ENCODE assay signal across 22 mouse cellular contexts in the genomic region with DNA sequence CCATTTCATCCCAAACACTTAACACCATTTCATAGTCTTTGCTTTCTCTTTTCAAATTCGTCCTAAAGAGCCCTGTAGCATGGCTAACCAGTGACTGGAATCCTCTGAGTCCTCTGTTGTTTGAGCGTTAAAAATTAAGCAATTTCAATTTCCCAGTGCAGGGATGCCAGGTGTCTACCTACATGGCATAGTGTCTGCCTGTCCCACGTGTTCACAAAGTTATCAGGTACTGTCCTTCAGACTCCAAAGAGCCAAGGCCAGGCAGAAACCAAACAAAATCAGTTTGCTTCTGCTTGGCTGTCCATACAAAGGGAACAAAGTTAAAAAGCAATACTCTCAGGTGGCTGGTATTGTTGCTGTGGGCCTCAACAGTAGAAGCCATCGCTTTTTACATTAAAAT.
DNase-seq lines count a peak whose midpoint lies in the region; ATAC-seq and TF ChIP-seq lines count a peak whose summit lies in the region.
"Had no signal": no experiment of that assay in that cellular context is flagged by ENCODE, and none has a peak within 500 bp of the region (broad histone marks: within the 10 kb centered on the region; RNA-seq: fewer than 3 reads in every experiment).

No protein-coding gene starts in this region.

- no peaks in the 10 kb centered on the region for H3K36me3 ChIP-seq in liver, adult 2 months (ENCODE audit: control insufficient read depth, insufficient read depth, low read length)
- H3K36me3 ChIP-seq in liver, embryonic 15.5 days (replicated peaks), result no peaks in the 10 kb centered on the region
- H3K36me3 ChIP-seq in liver, embryonic 11.5 days (ENCODE audit: control insufficient read depth, insufficient read depth, low read length), result no peaks in the 10 kb centered on the region
- no peaks in the 10 kb centered on the region for H3K36me3 ChIP-seq in liver, embryonic 16.5 days (ENCODE audit: control insufficient read depth, insufficient read depth)
- H3K36me3 ChIP-seq in liver, embryonic 12.5 days, result no peaks in the 10 kb centered on the region
- H3K36me3 ChIP-seq in liver, postnatal 0 days (replicated peaks; ENCODE audit: insufficient read depth, low read length), result no peaks in the 10 kb centered on the region
- H3K36me3 ChIP-seq: G1E had no signal

- H3K79me2 ChIP-seq in liver, adult 2 months (ENCODE audit: control insufficient read depth, insufficient read depth, low read length), result no peaks in the 10 kb centered on the region

- no peak for TF ChIP-seq POLR2A in liver, adult 2 months (IDR thresholded peaks at IDR 0.05; ENCODE audit: extremely low read depth, insufficient read depth, low read length)

- H3K9me3 ChIP-seq in liver, embryonic 15.5 days (replicated peaks), result no peaks in the 10 kb centered on the region
- H3K9me3 ChIP-seq in liver, embryonic 11.5 days (ENCODE audit: control insufficient read depth, low read length), result no peaks in the 10 kb centered on the region
- H3K9me3 ChIP-seq in liver, embryonic 16.5 days (replicated peaks; ENCODE audit: control insufficient read depth, low read length), result no peaks in the 10 kb centered on the region
- no peaks in the 10 kb centered on the region for H3K9me3 ChIP-seq in liver, embryonic 12.5 days (replicated peaks)
- no peaks in the 10 kb centered on the region for H3K9me3 ChIP-seq in liver, postnatal 0 days (ENCODE audit: low read length)
- H3K9me3 ChIP-seq: G1E had no signal

- peak; percentile 77 for DNase-seq in liver, adult 2 months (ENCODE audit: extremely low read depth, low read depth, low spot score)
- no peak for DNase-seq in liver
- no peak for DNase-seq in liver, embryonic 11.5 days (ENCODE audit: low spot score)
- no peak for DNase-seq in liver, postnatal 0 days
- no peak for DNase-seq in layer of hippocampus, postnatal 25 days (ENCODE audit: extremely low spot score in 1 of 2, low spot score in 1 of 2)
- DNase-seq: adrenal gland, adult 2 months; adrenal gland, adult 8-10 months; adrenal gland, postnatal 10 days; adrenal gland, postnatal 14 days; adrenal gland, postnatal 25 days; adrenal gland, postnatal 36 days; B cell, adult 2 months; cerebellum, adult 11 months; cerebellum, adult 11-12 months had no signal

- no peaks in the 10 kb centered on the region; the same call in 1 of the 2 replicates for H3K4me1 ChIP-seq in liver, adult 2 months (ENCODE audit: control insufficient read depth, insufficient read depth, low read length)
- H3K4me1 ChIP-seq in liver, embryonic 15.5 days (replicated peaks), result no peaks in the 10 kb centered on the region
- H3K4me1 ChIP-seq in liver, embryonic 11.5 days (replicated peaks; ENCODE audit: control insufficient read depth, insufficient read depth, low read length), result no peaks in the 10 kb centered on the region
- H3K4me1 ChIP-seq in liver, embryonic 16.5 days (ENCODE audit: control insufficient read depth, low read depth, low read length), result no peaks in the 10 kb centered on the region
- no peaks in the 10 kb centered on the region for H3K4me1 ChIP-seq in liver, embryonic 12.5 days
- no peaks in the 10 kb centered on the region for H3K4me1 ChIP-seq in liver, postnatal 0 days (ENCODE audit: insufficient read depth)

- no peak overlapping the region for H3K27ac ChIP-seq in liver, adult 2 months (replicated peaks; ENCODE audit: insufficient read depth, low read depth, low read length)
- no peak overlapping the region for H3K27ac ChIP-seq in liver, embryonic 15.5 days (replicated peaks)
- H3K27ac ChIP-seq in liver, embryonic 11.5 days (ENCODE audit: low read depth, low read length), result no peak overlapping the region
- no peak overlapping the region for H3K27ac ChIP-seq in liver, embryonic 16.5 days (ENCODE audit: low read length)
- no peak overlapping the region for H3K27ac ChIP-seq in liver, embryonic 12.5 days
- H3K27ac ChIP-seq in liver, postnatal 0 days (ENCODE audit: low read depth), result no peak overlapping the region

- no peaks in the 10 kb centered on the region for H3K27me3 ChIP-seq in liver, adult 2 months (ENCODE audit: control insufficient read depth, insufficient read depth, low read length)
- H3K27me3 ChIP-seq in liver, embryonic 15.5 days, result 0 out of 2 replicates have a peak, but pooled peaks cover 3% of the 10 kb centered on the region
- no peaks in the 10 kb centered on the region for H3K27me3 ChIP-seq in liver, embryonic 11.5 days (replicated peaks; ENCODE audit: control insufficient read depth, insufficient read depth, low read length)
- no peaks in the 10 kb centered on the region for H3K27me3 ChIP-seq in liver, embryonic 16.5 days (ENCODE audit: control insufficient read depth, insufficient read depth, low read depth, low read length)
- H3K27me3 ChIP-seq in liver, embryonic 12.5 days (replicated peaks), result no peaks in the 10 kb centered on the region; the same call in 1 of the 2 replicates
- H3K27me3 ChIP-seq in liver, postnatal 0 days (ENCODE audit: insufficient read depth, low read length), result no peaks in the 10 kb centered on the region
- H3K27me3 ChIP-seq: CH12.LX, Patski had no signal

- H3K9ac ChIP-seq in liver, adult 2 months (ENCODE audit: low read depth, low read length), result no peak overlapping the region
- no peak overlapping the region for H3K9ac ChIP-seq in liver, embryonic 15.5 days
- H3K9ac ChIP-seq in liver, embryonic 11.5 days (ENCODE audit: low read depth, low read length), result no peak overlapping the region
- no peak overlapping the region for H3K9ac ChIP-seq in liver, embryonic 16.5 days (ENCODE audit: low read depth, low read length)
- no peak overlapping the region for H3K9ac ChIP-seq in liver, embryonic 12.5 days
- H3K9ac ChIP-seq in liver, postnatal 0 days (replicated peaks), result no peak overlapping the region

- H3K4me2 ChIP-seq in liver, embryonic 15.5 days, result no peak overlapping the region
- no peak overlapping the region for H3K4me2 ChIP-seq in liver, embryonic 11.5 days
- H3K4me2 ChIP-seq in liver, embryonic 16.5 days (ENCODE audit: low read depth, low read length), result no peak overlapping the region
- no peak overlapping the region for H3K4me2 ChIP-seq in liver, embryonic 12.5 days
- H3K4me2 ChIP-seq in liver, postnatal 0 days (ENCODE audit: low read depth, low read length), result no peak overlapping the region

- 28% methylated on average over 4 of the region's 4 CpGs for WGBS in liver, adult 2 months
- WGBS in liver, embryonic 15.5 days (ENCODE audit: insufficient replicate concordance), result 35% methylated on average over 4 of the region's 4 CpGs
- 55% methylated on average over 4 of the region's 4 CpGs for WGBS in liver, embryonic 11.5 days
- WGBS in liver, embryonic 16.5 days (ENCODE audit: insufficient replicate concordance), result 31% methylated on average over 4 of the region's 4 CpGs
- WGBS in liver, embryonic 12.5 days (ENCODE audit: insufficient replicate concordance), result 42% methylated on average over 4 of the region's 4 CpGs
- WGBS in liver, postnatal 0 days (ENCODE audit: insufficient replicate concordance), result 54% methylated on average over 4 of the region's 4 CpGs

- no peak for TF ChIP-seq EP300 in liver, postnatal 0 days (IDR thresholded peaks at IDR 0.05; ENCODE audit: low read depth)

- no peak overlapping the region for H3K4me3 ChIP-seq in liver, adult 2 months (ENCODE audit: insufficient read depth, low read depth, low read length)
- no peak overlapping the region for H3K4me3 ChIP-seq in liver, embryonic 15.5 days (replicated peaks)
- no peak overlapping the region for H3K4me3 ChIP-seq in liver, embryonic 11.5 days (ENCODE audit: low read depth, low read length)
- no peak overlapping the region for H3K4me3 ChIP-seq in liver, embryonic 16.5 days (ENCODE audit: low read depth, low read length)
- H3K4me3 ChIP-seq in liver, embryonic 12.5 days, result no peak overlapping the region
- no peak overlapping the region for H3K4me3 ChIP-seq in liver, postnatal 0 days (ENCODE audit: low read depth, low read length)

- no peak for TF ChIP-seq CTCF in liver, adult 2 months (IDR thresholded peaks at IDR 0.05; ENCODE audit: low read depth, low read length)
- TF ChIP-seq CTCF in liver, postnatal 0 days (IDR thresholded peaks at IDR 0.05; ENCODE audit: low read depth), result no peak

- peak; percentile 12; the same call in 1 of the 2 replicates for ATAC-seq in liver, embryonic 15.5 days (ENCODE audit: insufficient read depth)
- ATAC-seq in liver, embryonic 11.5 days (replicated peaks; ENCODE audit: low FRiP score), result no peak
- ATAC-seq in liver, embryonic 16.5 days (ENCODE audit: low read depth), result 0 out of 2 replicates have a peak, but pooled peaks have one; percentile 53
- no peak for ATAC-seq in liver, embryonic 12.5 days
- 0 out of 2 replicates have a peak, but pooled peaks have one; percentile 21 for ATAC-seq in liver, postnatal 0 days
- ATAC-seq: activated CD4-positive, CD25-positive, alpha-beta regulatory T cell, adult 4 months; CD4-positive, CD25-positive, alpha-beta regulatory T cell, adult 4 months; Patski had no signal

Comparison
In these comparisons a context has a peak if more than half of its experiments do, and no peak if none do; other contexts are left out.
1. ATAC-seq: peak in liver, embryonic 15.5 days (single experiment), liver, embryonic 16.5 days (single experiment) and liver, postnatal 0 days (single experiment); none in liver, embryonic 11.5 days (single experiment) and liver, embryonic 12.5 days (single experiment).